Mouse (Mus musculus): ENCODE measurements around the gene Ufl1. TPM values are rescaled to one million over a fixed set of nuclear protein-coding genes. Genes with fewer than 3 reads are reported as not detected.
"Not testable (repeated sequence)": the region's sequence is repeated elsewhere in the genome, so short reads cannot be mapped to it uniquely, and the experiment has no call there.

Ufl1 gene
- polyA plus RNA-seq (2014; fragmentation: Nextera tagmentation; extraction: Ambion mirVana): 35.2 and 45.6 TPM in 2 replicates

- Histone ChIP-seq H3K27me3 (ENCODE audit: control insufficient read depth, insufficient read depth, low read length) (no peaks in the 10 kb centered on the region), H3K4me3 (ENCODE audit: low read depth, low read length) (peak within 1 kb of the TSS; percentile 69), H3K9ac (ENCODE audit: low read depth, low read length) (peak within 1 kb of the TSS; percentile 88), H3K36me3 (ENCODE audit: control insufficient read depth, insufficient read depth, low read length) (0 out of 2 replicates have a peak, but pooled peaks cover 3% of the 10 kb centered on the region), H3K4me1 (replicated peaks; ENCODE audit: control insufficient read depth, insufficient read depth, low read length) (no peaks in the 10 kb centered on the region), H3K27ac (ENCODE audit: low read depth, low read length) (peak within 1 kb of the TSS; percentile 93), H3K9me3 (ENCODE audit: control insufficient read depth, low read length) (no peaks in the 10 kb centered on the region), H3K4me2 (replicated peaks; ENCODE audit: low read depth, low read length) (peak within 1 kb of the TSS; percentile 42)
- WGBS: under 1% methylated on average over 29 of the region's 30 CpGs
- peak; percentile 98 for ATAC-seq (ENCODE audit: low FRiP score)
- peak; percentile 95 for DNase-seq (ENCODE audit: low spot score)
Measured at GRCm38 (mm10) chr4:25281671-25282038, at the start of gene Ufl1. Gene Ufl1, minus strand, starts transcription at chr4:25281821.

- H3K9me3 ChIP-seq (ENCODE audit: control insufficient read depth, low read length): no peaks in the 10 kb centered on the region
- H3K4me1 ChIP-seq (replicated peaks; ENCODE audit: control insufficient read depth, insufficient read depth, low read length): no peaks in the 10 kb centered on the region
- H3K4me2 ChIP-seq (replicated peaks; ENCODE audit: low read depth, low read length): no peak overlapping the region
- WGBS: 85% methylated on average over 3 of the region's 3 CpGs
- no peak for ATAC-seq (ENCODE audit: low FRiP score)
- H3K4me3 ChIP-seq (ENCODE audit: low read depth, low read length): no peak overlapping the region
- DNase-seq (ENCODE audit: low spot score): no peak
- no peak overlapping the region for H3K9ac ChIP-seq (ENCODE audit: low read depth, low read length)
- H3K27me3 ChIP-seq (ENCODE audit: control insufficient read depth, insufficient read depth, low read length): no peaks in the 10 kb centered on the region
- no peaks in the 10 kb centered on the region for H3K36me3 ChIP-seq (ENCODE audit: control insufficient read depth, insufficient read depth, low read length)
- H3K27ac ChIP-seq (ENCODE audit: low read depth, low read length): no peak overlapping the region
Measured at GRCm38 (mm10) chr4:25325684-25326220, 44.1 kb upstream of the Ufl1 start.

DNA sequence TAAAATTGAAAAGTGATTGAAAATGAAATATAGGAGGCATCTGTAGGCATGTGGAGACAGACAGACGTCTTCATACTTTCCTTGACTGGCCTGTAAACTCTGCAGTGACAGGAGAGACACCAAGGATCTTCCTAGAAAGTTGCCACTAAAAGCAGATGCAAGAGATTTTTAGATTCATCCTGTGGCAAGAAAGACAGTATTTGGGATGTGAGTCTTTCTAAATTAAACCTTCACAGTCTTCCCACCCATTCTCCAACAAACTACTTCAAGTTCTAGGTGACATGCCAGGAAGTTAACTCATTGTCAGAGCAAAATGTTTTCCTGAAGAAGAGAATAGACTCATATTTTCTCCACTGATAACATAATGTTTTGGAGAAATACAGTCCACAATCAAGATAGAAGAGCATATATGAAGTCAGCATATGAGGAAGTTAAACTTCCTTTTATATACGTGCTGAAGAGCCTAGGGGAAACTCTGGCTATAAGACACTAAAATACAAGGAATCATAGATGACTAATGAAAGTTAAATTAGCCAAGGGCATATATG, 41.1 kb upstream of the Ufl1 start:
- Histone ChIP-seq H3K27me3 (ENCODE audit: control insufficient read depth, insufficient read depth, low read length) (no peaks in the 10 kb centered on the region), H3K4me2 (replicated peaks; ENCODE audit: low read depth, low read length) (no peak overlapping the region), H3K4me3 (ENCODE audit: low read depth, low read length) (no peak overlapping the region), H3K4me1 (replicated peaks; ENCODE audit: control insufficient read depth, insufficient read depth, low read length) (no peaks in the 10 kb centered on the region), H3K36me3 (ENCODE audit: control insufficient read depth, insufficient read depth, low read length) (no peaks in the 10 kb centered on the region), H3K9ac (ENCODE audit: low read depth, low read length) (no peak overlapping the region), H3K9me3 (ENCODE audit: control insufficient read depth, low read length) (no peaks in the 10 kb centered on the region), H3K27ac (ENCODE audit: low read depth, low read length) (no peak overlapping the region)
- 88% methylated on average over 2 of the region's 2 CpGs for WGBS
- ATAC-seq (ENCODE audit: low FRiP score) (no peak), DNase-seq (ENCODE audit: low spot score) (no peak)

- no peaks in the 10 kb centered on the region for H3K27me3 ChIP-seq (ENCODE audit: control insufficient read depth, insufficient read depth, low read length)
- no peak overlapping the region for H3K27ac ChIP-seq (ENCODE audit: low read depth, low read length)
- no peak for ATAC-seq (ENCODE audit: low FRiP score)
- H3K4me2 ChIP-seq (replicated peaks; ENCODE audit: low read depth, low read length): no peak overlapping the region
- no peak overlapping the region for H3K4me3 ChIP-seq (ENCODE audit: low read depth, low read length)
- H3K9me3 ChIP-seq (ENCODE audit: control insufficient read depth, low read length): no peaks in the 10 kb centered on the region
- H3K9ac ChIP-seq (ENCODE audit: low read depth, low read length): no peak overlapping the region
- H3K36me3 ChIP-seq (ENCODE audit: control insufficient read depth, insufficient read depth, low read length): no peaks in the 10 kb centered on the region
- no peak for DNase-seq (ENCODE audit: low spot score)
- H3K4me1 ChIP-seq (replicated peaks; ENCODE audit: control insufficient read depth, insufficient read depth, low read length): no peaks in the 10 kb centered on the region
- WGBS: 86% methylated on average over 3 of the region's 3 CpGs
Measured at GRCm38 (mm10) chr4:25313767-25314166, 32.1 kb upstream of the Ufl1 start.

- not testable (repeated sequence) for H3K36me3 ChIP-seq (ENCODE audit: control insufficient read depth, insufficient read depth, low read length); H3K4me3 ChIP-seq (ENCODE audit: low read depth, low read length); H3K9ac ChIP-seq (ENCODE audit: low read depth, low read length); H3K27me3 ChIP-seq (ENCODE audit: control insufficient read depth, insufficient read depth, low read length); H3K4me1 ChIP-seq (replicated peaks; ENCODE audit: control insufficient read depth, insufficient read depth, low read length); H3K9me3 ChIP-seq (ENCODE audit: control insufficient read depth, low read length); DNase-seq (ENCODE audit: low spot score); ATAC-seq (ENCODE audit: low FRiP score); H3K27ac ChIP-seq (ENCODE audit: low read depth, low read length); H3K4me2 ChIP-seq (replicated peaks; ENCODE audit: low read depth, low read length)
- WGBS: 80% methylated on average over 1 of the region's 1 CpGs
Measured at GRCm38 (mm10) chr4:25285002-25285401, 3.4 kb upstream of the Ufl1 start.

- DNase-seq (ENCODE audit: low spot score): no peak
- Histone ChIP-seq H3K9me3 (ENCODE audit: control insufficient read depth, low read length) (no peaks in the 10 kb centered on the region), H3K4me3 (ENCODE audit: low read depth, low read length) (peak overlapping the region; percentile 69), H3K27ac (ENCODE audit: low read depth, low read length) (peak overlapping the region; percentile 93), H3K27me3 (ENCODE audit: control insufficient read depth, insufficient read depth, low read length) (no peaks in the 10 kb centered on the region), H3K4me1 (replicated peaks; ENCODE audit: control insufficient read depth, insufficient read depth, low read length) (no peaks in the 10 kb centered on the region), H3K9ac (ENCODE audit: low read depth, low read length) (peak overlapping the region; percentile 88), H3K4me2 (replicated peaks; ENCODE audit: low read depth, low read length) (peak overlapping the region; percentile 42), H3K36me3 (ENCODE audit: control insufficient read depth, insufficient read depth, low read length) (0 out of 2 replicates have a peak, but pooled peaks cover 3% of the 10 kb centered on the region)
- ATAC-seq (ENCODE audit: low FRiP score): peak; percentile 92
- WGBS: 2% methylated on average over 32 of the region's 32 CpGs
Measured at GRCm38 (mm10) chr4:25280938-25281670, 517 bp downstream of the Ufl1 start.

DNA sequence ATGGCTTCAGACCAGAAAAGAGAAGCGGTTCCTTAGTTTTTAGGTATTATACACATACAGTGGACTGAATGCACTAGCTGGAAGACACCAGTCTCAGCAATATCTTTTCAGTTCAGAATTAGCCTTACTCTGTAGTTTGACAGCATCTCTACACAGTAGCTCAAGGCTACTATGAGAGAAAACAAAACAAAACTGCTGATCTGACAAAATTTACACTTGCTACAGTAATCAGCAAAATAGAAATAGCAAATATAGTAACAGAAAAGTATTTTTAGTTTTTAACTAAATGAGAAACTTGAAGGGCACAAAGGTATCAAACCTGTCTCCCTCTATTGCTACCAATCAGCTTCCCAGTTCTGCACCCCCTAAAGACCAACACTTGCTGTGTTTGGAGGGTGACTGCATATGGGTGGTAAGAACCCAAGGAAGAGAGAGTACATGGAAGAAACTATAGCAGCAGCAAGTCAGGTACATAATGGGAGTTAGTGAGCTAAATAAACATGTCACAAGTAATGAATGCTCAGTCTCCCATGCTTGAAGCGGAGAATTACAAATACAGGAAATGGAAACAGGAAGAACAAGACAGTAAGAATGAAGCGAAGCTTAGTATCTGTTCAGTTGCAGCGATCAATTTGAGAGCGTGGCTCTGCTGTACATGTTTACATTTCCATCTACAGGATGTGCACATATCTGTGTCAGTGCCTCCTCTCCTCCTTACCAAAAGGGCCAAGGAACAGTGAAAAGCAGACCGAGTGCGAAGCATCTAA, 8.6 kb downstream of the Ufl1 start:
- ATAC-seq (ENCODE audit: low FRiP score): no peak
- H3K36me3 ChIP-seq (ENCODE audit: control insufficient read depth, insufficient read depth, low read length): 0 out of 2 replicates have a peak, but pooled peaks cover 3% of the 10 kb centered on the region

DNA sequence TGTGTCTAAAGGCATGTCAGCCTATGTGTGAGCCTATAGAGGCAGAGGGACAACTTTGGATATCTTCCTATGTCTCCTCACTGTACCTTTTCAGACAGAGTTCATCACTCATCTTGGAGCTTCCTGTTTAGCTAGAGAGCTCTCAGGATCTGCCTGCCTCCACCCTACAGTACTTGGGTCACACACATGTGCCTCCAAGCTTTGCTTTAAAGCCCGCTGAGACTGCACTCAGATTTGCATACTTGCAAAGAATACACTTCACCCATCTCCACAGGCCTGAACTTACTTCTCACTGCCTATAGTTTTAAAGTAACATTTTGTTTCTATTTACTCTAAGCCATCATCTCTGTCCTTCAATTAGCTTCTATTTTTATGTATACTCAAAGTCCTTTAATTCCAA, 9.7 kb downstream of the Ufl1 start:
- H3K9me3 ChIP-seq (ENCODE audit: control insufficient read depth, low read length): no peaks in the 10 kb centered on the region
- no peaks in the 10 kb centered on the region for H3K4me1 ChIP-seq (replicated peaks; ENCODE audit: control insufficient read depth, insufficient read depth, low read length)
- H3K27me3 ChIP-seq (ENCODE audit: control insufficient read depth, insufficient read depth, low read length): no peaks in the 10 kb centered on the region
- ATAC-seq (ENCODE audit: low FRiP score) (no peak), DNase-seq (ENCODE audit: low spot score) (no peak)
- 0 out of 2 replicates have a peak, but pooled peaks cover 2% of the 10 kb centered on the region for H3K36me3 ChIP-seq (ENCODE audit: control insufficient read depth, insufficient read depth, low read length)
- H3K4me2 ChIP-seq (replicated peaks; ENCODE audit: low read depth, low read length): no peak overlapping the region
- H3K27ac ChIP-seq (ENCODE audit: low read depth, low read length): no peak overlapping the region
- H3K9ac ChIP-seq (ENCODE audit: low read depth, low read length): no peak overlapping the region
- 88% methylated on average over 1 of the region's 1 CpGs for WGBS
- no peak overlapping the region for H3K4me3 ChIP-seq (ENCODE audit: low read depth, low read length)

More for the DNA sequence above, 8.6 kb downstream of the Ufl1 start:
- DNase-seq (ENCODE audit: low spot score): no peak
- no peaks in the 10 kb centered on the region for H3K4me1 ChIP-seq (replicated peaks; ENCODE audit: control insufficient read depth, insufficient read depth, low read length)
- H3K4me3 ChIP-seq (ENCODE audit: low read depth, low read length): no peak overlapping the region
- H3K27me3 ChIP-seq (ENCODE audit: control insufficient read depth, insufficient read depth, low read length): no peaks in the 10 kb centered on the region
- H3K4me2 ChIP-seq (replicated peaks; ENCODE audit: low read depth, low read length): no peak overlapping the region
- no peak overlapping the region for H3K9ac ChIP-seq (ENCODE audit: low read depth, low read length)
- H3K27ac ChIP-seq (ENCODE audit: low read depth, low read length): no peak overlapping the region
- H3K9me3 ChIP-seq (ENCODE audit: control insufficient read depth, low read length): no peaks in the 10 kb centered on the region
- 91% methylated on average over 7 of the region's 7 CpGs for WGBS
